Mouse (Mus musculus): ENCODE data around the gene Psma5.
"Not testable (repeated sequence)": the region's sequence is repeated elsewhere in the genome, so short reads cannot be mapped to it uniquely, and the experiment has no call there.

Psma5 gene

DNA sequence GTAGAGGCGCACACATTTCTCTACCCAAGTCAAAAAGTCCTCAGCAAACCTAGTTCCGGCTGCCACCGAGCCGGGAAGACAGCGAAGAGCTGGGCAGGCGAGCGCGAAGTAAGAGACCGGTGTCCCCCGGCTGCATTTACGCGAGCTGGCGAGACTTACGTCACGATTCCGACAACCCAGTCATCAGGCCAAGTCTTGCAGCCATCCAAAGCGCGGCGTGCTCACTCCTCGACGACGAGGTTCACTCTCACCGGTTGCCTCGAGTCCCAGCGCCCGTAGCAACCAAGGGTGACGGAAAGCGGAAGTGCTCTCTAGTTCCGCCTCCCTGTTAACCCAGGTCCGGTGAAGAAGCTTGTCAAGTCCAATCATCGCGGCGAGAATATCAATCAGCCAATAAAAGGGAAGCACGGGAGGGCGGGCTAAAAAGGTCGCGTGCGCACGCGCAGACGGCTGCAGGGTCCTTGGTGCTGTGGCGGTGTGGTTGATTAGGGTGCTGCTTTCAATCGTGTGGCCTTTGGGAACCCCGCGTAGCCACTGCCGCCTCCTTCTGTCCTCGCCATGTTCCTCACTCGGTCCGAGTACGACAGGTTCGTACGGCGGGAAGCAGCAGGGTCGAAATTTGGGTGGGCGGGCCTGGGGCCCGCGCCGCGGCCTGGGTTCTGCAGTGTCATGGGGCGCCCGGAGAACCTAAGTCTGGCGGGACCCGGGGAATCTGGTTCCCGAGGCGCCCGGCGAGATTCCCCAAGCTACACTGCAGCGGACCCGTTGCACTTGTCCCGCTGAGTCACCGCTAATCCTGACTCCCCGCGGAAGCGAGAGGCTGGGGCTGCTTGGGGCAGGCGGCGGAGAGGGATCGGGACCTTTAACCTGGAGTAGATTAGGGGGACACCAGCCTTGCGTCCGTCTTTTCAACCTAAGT lies at the start of gene Psma5:
TSS of gene Psma5 (plus strand) at position 208 of the 919 bp plus-strand sequence.
- DNase-seq, result peak; percentile 98

DNA sequence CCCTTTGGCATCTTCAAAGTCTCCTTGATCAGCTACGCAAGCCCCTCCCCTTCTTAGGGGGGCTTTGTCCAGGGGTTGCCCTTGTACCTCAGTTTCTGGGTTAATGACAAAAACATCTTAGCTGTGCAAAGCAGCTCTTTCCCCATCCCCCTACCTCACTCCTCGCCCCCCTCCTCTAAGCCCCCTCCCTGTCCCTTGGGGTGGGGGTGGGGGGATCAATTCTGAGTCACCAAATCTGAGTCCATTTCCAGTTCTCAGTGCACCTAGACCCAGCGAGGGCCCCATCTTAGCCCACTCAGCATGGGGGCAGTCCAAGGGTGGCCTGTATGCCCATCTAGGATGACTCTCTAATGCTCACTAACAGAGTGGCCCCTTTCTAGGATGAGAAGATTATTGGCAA lies 47.7 kb upstream of the Psma5 start:
- DNase-seq, result no peak

DNA sequence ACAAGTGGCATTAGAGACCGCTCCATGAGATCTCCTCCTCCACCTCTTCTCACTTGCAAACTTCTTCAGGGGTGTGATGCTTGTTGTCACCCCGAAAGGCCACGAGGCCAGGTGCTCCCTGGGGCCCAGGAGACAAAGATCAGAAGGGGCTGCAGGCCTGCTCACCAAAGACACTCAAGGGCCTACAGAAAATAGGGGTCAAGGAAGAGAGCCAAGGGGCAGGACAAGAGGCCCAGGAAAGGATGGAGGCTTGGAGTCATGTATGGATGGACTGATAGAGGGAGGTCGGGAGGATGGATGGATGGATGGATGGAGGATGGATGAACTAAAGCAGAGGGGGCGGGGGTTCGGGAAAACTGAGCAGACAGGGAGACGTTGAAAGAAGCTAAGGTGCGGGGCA lies 47.2 kb upstream of the Psma5 start:
- DNase-seq, result no peak

DNA sequence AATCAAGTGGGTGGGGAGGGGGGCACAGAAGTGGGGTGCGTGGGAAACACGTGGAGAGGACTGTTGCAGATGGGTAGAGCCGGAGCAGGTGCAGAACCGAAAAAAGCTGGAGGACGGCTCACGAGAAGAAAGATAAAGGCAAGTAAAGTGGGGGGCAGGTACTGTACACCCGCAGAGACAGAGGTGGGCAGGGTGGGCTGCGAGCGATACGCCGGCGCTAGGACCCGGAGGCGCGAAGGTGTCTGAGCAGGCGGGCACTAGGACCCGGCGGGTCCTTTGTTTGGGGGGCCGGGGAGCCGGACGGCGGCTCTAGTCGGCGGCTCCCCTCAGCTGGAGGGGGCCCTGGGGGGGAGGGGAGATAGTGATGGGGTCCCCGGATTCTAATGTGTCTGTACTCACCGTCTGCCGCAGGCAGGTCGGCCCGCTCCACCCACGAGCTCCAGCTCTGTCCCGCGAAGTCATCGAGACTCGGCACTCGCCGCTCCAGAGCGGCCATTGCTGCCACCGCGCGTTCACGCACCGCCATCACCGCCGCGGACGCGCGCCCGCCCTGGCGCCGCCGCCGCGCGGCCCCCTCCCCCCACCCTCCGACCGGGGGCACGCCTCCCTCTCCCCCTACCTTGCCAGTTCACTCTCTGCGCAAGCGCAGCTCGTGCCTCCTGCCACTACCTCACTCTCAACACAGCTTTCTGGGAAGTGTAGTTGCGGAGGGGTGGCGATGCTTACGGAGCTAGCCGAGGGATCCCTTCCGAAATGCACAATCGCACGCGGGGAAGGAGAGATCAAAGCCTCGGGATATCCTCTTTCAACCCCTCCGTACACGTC lies 46.6 kb upstream of the Psma5 start:
- DNase-seq, result peak; percentile 97

DNA sequence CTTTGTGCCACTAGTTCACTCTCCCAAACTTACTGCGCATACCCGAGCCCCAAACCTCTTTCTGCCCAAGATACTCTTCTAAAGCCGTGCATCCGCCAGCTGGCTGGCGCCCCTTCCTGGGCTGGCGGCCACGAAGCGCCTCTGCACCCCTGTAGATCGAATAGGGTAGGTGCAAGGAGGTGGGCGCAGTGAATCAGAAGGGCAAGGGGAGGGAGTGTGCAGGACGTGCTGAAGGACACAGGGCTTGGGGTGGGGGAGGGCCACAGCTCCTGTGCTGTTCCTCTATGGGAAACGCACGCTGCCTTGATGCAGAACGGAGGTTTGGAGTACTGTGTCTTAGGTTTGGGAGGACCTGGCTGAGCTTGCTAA lies 46.0 kb upstream of the Psma5 start, which contains the start of gene Atxn7l2:
TSS of gene Atxn7l2 (minus strand) at position 164 of the 369 bp plus-strand sequence.
- no peak for DNase-seq

DNA sequence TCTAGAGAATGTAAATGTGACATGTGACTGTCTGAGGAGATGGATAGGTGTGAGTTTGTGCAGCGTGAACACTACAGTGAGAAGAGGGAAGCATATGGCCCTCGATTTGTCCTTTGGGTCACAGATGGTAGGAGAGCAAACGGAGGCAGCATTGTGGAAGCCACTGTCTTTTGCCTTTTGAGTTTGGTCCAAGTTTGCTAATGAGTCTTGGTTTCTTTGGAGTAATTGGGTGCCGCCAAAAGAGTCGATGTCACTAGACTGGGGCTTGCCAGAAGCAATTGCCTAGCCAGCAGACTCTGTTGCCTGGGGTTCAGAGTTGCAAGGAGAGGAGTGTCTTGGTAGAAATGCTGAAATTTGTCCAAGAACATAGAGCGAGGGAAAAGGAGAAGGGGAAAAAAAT lies 44.9 kb upstream of the Psma5 start:
- DNase-seq, result no peak

DNA sequence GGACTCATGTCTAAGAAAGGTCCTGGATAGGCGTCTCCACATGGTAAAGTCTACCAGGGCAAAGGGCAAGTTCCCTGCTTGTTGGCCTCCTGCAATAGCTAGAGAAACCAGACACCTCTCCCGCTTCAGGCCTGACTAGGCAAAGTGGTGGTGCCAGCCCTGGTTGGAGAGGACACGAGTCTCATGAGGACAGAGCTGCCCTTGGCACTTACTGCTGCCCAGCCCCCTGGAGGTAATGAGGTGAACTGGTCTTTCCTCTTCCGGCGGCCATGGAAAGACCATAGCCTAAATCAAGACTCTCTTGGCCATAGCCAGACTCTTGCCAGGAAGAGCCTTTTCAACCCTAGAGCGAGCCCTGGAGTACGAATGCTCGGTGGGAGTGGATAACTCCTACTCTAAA lies 44.3 kb upstream of the Psma5 start:
- no peak for DNase-seq

DNA sequence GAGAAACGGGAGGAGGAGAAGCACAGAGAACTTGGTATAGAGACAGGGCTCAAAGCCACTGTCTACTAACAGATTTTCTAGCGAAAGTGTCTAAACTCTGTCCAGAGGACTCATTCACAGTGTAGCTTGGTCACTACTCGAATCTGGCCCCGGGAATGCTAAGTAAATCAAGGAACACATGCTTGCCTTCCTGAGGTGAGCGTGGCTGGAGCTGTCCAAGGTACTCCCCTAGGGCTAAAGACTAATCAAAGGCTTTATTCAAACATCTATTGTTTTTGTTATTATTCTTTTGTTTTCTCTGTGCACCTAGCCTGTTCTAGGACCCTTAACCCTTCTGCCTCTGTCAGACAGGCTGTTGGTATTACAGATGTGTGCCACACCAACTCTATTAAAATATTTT lies 42.0 kb upstream of the Psma5 start:
- no peak for DNase-seq

DNA sequence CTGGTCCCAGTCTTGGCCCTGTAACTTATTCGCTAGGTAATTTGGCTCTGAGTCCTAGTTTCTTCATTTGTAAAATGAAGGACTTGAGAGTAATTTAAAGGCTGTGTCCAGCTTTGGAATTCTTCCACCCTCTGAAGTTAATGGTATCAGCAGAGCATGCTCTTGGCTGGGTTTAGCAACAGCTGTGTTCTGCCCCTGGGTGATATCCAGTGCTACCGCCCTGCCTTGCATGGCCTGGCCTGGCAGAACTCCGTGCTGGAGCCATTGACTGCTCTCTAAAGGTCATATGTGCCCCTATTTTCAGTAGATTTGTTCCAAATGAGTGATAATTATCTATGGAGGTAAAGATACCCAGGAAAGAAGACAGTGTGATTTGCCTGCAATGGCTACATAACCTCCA lies 36.1 kb upstream of the Psma5 start:
- DNase-seq, result no peak

DNA sequence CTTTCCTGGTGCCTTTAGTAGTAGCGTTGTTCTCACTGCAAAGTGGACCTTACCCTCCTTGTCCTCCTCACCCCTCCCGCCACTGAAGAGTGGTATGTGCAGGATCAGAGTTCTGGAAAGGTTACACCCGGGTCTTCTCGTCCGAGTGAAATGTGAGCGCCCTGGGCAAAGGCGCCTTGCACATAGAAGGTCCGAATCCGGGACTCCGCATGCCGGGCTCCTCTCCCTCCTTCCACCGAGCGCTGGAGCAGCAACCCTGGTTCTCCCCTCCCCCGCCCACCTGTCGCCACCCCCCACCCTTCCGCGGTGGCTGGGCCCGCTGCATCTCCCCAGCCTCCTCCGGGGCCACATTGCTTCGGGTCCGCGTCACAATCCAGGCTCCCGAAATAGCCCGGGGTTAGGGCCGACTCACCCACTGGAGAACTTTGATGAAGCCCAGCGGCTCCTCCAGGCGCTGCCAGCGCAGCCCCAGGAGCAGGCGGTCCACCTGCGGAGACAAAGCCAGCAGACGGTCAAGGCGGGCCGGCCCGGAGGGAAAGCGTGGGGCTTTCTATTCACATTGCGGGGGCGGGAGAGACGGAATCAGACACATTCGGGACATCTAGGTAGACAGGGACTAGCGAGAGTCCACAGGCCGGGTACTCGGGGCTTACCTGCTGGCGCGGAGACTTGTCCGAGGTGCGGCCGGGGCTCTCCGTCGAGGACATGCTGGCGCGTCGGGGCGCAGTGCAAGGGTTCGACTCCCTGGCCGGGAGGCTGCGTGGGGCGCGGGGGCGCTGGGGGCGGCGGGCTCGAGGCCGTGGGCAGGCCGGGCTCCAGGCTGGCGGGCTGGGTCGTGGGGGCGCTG lies 30.8 kb upstream of the Psma5 start:
- peak; percentile 77 for DNase-seq

DNA sequence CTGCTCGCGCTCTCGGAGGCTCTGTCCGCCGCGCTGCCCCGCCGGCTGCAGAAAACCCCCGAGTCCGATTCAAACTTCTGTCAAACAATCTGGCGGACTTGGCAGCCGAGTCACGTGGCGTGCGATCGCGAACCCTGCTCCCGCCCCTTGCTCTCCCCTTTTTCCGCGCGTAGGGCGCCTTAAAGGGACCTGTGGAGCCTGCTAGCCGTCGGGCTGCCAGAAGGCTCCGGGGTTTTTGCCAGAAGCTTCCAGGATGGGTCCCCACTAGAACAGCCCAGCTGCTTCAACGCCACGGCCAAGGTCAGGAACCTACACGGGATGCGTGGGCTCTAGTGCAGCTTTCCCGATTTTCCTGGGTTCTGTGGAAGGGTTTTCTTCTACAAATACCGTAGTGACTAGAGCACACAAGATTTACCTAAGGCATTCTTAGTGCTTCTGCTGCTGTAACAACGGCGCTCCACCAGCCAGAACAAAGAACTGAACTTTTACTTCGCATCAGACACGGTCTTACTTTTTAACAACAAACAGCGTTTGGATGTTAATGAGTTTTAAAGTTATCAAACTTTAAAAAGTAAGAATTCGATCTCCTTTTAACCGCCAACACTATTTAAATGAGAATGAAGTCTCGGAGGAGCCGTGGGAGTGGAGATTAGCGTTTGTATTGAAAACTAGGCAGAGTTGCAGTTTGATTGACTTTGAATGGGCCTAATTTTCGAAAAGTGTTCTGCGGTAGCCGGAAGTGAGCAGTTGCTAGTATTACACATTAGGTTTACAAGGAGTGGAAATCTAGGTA lies 30.0 kb upstream of the Psma5 start, which contains the start of gene Sypl2:
TSS of gene Sypl2 (minus strand) at position 91 of the 793 bp plus-strand sequence.
- DNase-seq, result peak; percentile 83

DNA sequence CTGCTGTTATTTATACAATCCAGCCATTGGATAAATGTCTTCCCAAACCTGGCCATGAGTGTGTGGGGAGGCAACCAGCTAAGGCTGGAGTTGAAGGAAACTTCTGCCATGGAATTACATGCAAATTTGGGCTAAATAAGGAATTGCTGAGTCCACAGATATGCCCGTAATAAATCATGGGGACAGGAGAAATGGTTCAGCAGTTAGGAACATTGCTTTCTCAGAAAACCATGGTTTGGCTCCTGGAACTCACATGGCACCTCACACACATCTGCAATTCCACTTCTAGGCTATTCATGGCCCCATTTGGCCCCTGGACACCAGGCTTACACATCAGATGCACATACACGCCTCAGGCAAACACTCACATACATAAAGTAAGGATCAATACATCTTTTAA lies 29.2 kb upstream of the Psma5 start:
- no peak for DNase-seq

DNA sequence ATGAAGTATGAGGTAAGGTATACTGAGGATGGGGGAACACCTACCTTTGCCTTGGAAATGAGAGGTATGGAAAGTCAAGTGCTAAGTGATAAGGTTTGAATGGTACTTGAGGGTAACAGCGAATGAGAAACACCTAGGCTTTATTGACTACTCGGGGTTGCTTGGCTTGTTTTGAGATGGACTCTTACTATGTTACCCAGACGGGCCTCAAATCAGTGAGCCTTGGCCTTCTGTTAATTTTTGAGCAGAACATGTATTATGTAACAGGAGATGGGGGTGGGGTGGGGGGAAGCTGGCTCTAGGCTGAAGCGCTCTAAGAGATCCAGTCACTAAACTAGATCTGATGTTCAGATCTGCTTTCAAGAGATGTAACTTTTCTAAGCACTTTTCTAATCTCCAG lies 25.1 kb upstream of the Psma5 start:
- DNase-seq, result no peak

DNA sequence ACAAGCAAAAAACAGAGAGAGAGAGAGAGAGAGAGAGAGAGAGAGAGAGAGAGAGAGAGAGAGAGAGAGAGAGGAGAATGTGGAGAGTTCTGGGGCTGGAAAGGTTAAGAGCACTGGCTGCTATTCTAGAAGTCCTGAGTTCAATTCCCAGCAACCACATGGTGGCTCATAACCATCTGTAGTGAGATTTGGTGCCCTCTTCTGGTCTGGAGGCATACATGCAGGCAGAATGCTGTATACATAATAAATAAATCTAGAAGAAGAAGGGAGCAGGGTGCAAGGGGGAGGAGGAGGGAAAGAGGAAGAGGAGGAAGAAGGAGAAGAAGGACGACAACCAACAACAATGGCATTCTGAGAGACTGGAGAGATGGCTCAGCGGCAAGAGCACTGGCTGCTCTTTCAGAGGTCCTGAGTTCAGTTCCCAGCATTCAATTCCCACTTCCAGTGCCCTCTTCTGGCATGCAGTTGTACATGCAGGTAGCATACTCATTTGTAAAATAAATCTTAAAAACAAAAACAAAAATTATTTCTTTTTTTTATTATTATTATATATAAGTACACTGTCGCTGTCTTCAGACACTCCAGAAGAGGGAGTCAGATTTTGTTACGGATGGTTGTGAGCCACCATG lies 19.1 kb upstream of the Psma5 start:
- not testable (repeated sequence) for DNase-seq

DNA sequence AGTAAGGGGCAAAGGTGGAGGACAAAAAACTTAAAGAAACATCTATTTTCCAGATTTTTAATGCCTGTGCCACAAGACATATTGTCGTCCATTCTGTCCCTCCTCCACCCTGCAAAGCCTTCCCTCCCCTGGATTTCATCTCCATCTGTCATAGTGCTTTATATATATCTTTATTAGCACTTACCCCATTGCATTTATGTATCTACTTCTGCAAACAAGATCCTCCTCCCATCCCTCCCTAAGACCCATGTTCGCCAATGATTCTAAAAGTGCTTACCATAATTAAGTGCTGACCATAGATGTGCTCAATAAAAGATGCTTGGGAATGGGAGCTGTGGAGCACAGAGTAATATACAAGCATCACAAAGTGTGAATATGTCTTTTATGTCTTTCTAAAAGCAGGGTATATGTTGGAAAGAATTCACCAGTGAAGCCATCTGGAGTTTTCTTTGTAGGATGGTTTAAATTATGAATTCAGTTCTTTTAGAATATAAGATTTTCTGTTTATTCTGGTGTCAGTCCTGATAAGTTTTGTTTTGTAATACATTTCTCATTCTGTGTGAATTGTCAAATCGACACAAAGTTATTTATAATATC lies 15.4 kb upstream of the Psma5 start:
- DNase-seq, result no peak

DNA sequence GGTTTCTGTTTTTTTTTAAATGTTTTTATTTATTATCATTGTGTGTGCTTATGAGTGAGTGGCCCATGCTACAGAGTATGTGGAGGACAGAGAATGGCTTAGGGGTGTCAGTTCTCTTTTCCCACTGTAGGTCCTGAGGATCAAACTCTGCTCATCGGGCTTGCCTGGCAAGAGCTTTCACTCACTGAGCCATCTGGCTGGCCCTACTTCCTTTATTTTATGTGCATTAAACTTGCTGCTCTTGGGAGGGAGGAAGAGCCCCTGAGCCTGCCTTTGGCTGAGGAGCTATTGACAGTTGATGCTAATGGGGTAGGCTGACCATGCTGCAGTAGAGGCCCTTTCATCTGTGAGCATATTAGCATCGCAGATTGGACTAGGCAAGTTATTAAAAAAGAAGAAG lies 9.9 kb upstream of the Psma5 start:
- no peak for DNase-seq

DNA sequence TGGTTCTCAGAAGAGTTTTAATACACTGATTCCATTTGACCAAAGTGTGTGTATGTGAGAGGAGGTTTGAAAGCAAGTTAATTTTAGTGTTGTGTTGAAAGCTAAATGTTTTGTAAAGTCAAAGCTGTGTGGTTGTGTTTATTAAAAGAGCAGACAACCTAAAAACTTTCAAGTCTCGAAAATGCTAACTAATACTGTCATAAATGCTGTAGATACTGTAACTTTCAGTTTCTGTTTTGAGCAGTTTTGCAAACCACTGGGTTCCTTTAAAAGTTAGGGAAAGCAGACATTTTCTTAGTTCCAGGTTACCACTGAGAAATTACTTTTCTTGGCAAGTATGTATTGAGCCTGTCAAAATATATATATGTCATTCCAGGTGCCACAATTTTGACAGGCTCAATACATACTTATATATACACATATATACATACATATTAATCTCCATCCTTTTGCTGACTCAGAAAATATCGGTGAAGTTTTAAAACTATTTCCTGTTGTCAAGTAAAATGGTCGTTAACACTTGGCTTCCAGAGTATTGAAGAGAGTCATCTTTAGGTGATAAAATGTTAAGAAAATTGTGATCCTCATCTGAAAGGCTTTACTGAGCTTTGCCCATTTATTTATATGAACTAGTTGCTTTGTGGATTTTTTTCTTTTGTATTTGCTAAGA lies 1.2 kb downstream of the Psma5 start:
- DNase-seq, result no peak

DNA sequence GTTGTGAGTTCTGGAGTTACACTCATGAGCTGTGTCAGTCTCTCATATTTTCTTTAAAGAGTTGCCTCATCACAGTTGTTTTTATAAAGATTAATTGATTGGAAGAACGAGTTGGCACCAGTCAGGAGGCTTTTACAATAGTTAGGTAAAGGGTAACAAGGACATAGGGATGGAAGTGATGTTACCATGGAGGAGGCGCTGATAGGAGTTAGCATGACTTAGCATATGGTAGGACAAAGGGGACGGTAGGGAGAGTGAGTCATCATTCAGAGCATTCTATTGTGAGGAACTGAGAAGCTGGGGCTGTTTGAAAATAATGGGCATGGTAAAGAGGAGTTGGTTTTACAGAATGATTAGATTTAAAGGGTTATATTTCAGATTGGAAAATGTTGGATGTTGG lies 2.6 kb downstream of the Psma5 start:
- DNase-seq, result no peak

DNA sequence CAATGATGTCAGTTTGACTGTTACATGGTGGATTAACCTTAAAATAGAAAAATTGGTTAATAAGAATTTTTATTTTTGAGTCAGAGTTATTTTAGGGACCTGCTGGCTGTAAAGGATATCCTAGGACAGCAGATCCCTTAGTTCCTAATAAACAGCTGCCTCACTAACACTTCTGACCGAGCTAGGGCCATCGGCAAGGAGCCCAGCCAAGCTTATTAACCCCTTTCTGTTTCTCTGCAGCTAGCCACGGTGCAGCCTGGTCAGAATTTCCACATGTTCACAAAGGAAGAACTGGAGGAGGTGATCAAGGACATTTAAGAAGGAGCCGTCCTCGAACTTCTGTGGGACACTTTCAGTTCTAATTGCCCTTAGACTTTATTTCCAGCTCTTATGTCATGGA lies 22.8 kb downstream of the Psma5 start:
- DNase-seq, result not testable (repeated sequence)

All from kidney, postnatal 14 days (tissue).